Mouse (Mus musculus) forebrain, embryonic 13.5 days (tissue): ENCODE data around the gene Abl1. TPM values are rescaled to one million over a fixed set of nuclear protein-coding genes. Genes with fewer than 3 reads are reported as not detected.
A peak's percentile ranks its signal among the peaks of the same experiment; 100 is the strongest.

ENCODE experiments used
- ATAC-seq: fragments of 200-750 bp; cut with Nextera tagmentation; 2 replicates; pipeline ENCODE4 v1.8.0; 2017
- H3K27ac ChIP-seq: fragments of 300-500 bp; sonication (generic); 2 replicates; pipeline ENCODE4 v1.5.1; 2015; ENCODE audit warnings: inconsistent platforms, mild to moderate bottlenecking, moderate library complexity
- H3K27me3 ChIP-seq: fragments of 300-500 bp; sonication (generic); 2 replicates; pipeline ENCODE4 v1.6.1; 2015; ENCODE audit warnings: mild to moderate bottlenecking, inconsistent platforms
- H3K36me3 ChIP-seq: fragments of 300-500 bp; sonication (generic); 2 replicates; pipeline ENCODE4 v1.6.1; 2015; ENCODE audit warnings: mild to moderate bottlenecking, inconsistent platforms; ENCODE audit not compliant: poor library complexity, severe bottlenecking
- H3K4me1 ChIP-seq: fragments of 300-500 bp; sonication (generic); 2 replicates; pipeline ENCODE4 v1.6.1; 2015; ENCODE audit warnings: inconsistent platforms
- H3K4me2 ChIP-seq: fragments of 300-500 bp; sonication (generic); 2 replicates; pipeline ENCODE4 v1.6.1; 2015; ENCODE audit warnings: inconsistent platforms, mild to moderate bottlenecking, moderate library complexity
- H3K4me3 ChIP-seq: fragments of 300-500 bp; sonication (generic); 2 replicates; pipeline ENCODE4 v1.5.1; 2015; ENCODE audit warnings: mild to moderate bottlenecking, inconsistent platforms
- H3K9ac ChIP-seq: fragments of 300-500 bp; sonication (generic); 2 replicates; pipeline ENCODE4 v1.6.1; 2015; ENCODE audit warnings: mild to moderate bottlenecking, inconsistent platforms
- H3K9me3 ChIP-seq: fragments of 300-500 bp; sonication (generic); replicated peaks from 2 replicates; pipeline ENCODE4 v1.6.1; 2016; ENCODE audit warnings: inconsistent platforms
- WGBS: fragments of 180-500 bp; shearing (Covaris S2); methylation state at CpG from one replicate; pipeline ENCODE4 v1.1.7; 2015; 5-methylcytosine and 5-hydroxymethylcytosine counted together
- polyA plus RNA-seq: library from polyadenylated mRNA; unstranded; fragments of >200 nt; fragmentation: Nextera tagmentation; extraction: Ambion mirVana; gene quantifications from 2 replicates; pipeline ENCODE4 v1.2.1, GENCODE M21; 2015

Gene Abl1
- polyA plus RNA-seq, 1 experiment from 2014 or later, result 25.8 TPM

DNA sequence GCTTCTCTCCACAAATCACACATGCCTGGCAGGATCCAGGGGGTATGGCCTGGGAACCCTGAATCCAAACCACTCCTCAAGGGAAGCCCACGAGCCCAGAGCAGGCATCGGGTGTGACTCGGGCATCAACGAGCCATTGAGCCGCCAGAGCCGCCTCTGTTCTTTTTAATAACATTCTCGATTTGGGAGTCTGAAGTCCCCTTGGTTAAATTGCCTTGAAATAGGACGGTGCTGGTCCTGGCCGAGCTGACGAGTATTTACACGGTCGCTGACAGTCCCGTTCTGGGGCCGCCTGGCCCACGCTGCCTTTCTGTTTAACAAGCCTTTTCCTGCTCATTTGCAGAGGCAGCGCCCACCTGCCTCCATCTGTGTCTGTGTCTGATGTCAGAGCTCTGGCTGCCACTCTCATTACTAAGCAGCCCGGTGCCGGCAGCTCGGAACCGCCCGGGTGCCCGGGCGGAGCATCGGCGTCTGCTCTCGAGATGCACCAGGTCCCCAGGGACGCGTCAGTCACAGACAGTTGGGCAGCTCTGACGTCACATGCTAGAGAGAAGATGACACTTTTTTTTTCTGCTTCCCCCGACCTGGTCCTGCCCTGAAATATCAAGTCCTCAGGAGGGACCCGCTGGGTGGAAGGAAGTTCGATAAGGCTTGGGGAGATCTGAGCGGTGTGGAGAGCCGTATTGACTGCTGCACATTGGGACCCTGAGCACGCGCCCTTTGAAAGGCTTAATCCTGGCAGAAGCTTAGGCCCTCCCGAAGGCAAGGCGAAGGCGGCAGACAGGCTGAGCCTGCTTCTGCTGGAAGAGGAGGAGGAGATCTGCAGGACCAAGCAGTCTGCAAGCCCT is 134.6 kb downstream of the Abl1 start:
- 10% methylated on average over 39 of the region's 39 CpGs for WGBS
- peak; percentile 67 for ATAC-seq
- Histone ChIP-seq H3K9me3 (no peaks in the 10 kb centered on the region), H3K9ac (peak overlapping the region; percentile 6), H3K4me3 (peak overlapping the region; percentile 27), H3K4me1 (peaks cover 56% of the 10 kb centered on the region), H3K4me2 (peak overlapping the region; percentile 62), H3K27ac (peak overlapping the region; percentile 51), H3K36me3 (no peaks in the 10 kb centered on the region), H3K27me3 (peaks cover 30% of the 10 kb centered on the region)

DNA sequence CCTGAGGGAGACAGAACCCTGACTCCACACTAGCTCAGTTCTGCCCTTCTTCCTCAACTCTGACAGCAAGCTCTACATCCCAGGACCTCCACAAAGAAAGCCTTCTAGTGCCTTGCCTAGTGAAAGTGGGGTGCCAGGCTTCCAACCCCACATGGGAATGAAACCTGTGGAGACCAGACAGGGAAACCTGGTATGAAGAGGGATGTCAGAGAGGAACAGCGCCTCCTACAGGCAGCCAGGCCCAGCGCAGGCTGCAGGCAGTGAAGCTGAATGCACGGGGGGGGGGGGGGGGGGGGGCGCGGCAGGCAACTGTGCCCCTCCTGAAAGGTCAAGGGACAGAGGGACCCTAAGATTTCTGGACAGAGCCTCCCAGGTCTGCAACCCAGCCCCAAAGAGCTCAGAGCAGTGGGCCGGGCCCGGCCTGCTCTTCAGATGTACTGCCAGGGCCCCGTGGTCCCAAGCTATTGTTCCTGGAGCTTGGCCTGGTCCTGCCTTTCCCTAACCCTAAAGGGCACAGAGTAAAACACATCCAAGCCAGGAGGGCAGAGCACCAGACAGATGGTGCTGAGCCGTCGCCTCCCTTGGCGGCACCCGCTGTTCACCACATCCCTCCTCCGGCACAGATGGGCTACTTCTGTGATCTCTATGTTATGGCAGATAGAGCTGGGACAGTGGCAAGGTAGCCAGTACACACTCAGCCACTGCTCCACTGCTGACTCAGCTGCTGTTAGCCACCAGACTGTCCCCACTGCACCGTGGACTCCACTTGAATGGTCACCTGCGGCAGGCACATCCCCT is 136.0 kb downstream of the Abl1 start:
- H3K4me1 ChIP-seq, result peaks cover 70% of the 10 kb centered on the region
- ATAC-seq, result peak; percentile 23; the same call in 1 of the 2 replicates
- H3K27ac ChIP-seq, result peak overlapping the region; percentile 19; the same call in 1 of the 2 replicates
- peaks cover 33% of the 10 kb centered on the region for H3K27me3 ChIP-seq
- no peaks in the 10 kb centered on the region for H3K9me3 ChIP-seq
- no peak overlapping the region for H3K4me3 ChIP-seq
- no peaks in the 10 kb centered on the region for H3K36me3 ChIP-seq
- H3K9ac ChIP-seq, result no peak overlapping the region
- no peak overlapping the region for H3K4me2 ChIP-seq
- 67% methylated on average over 12 of the region's 15 CpGs for WGBS

GRCm38 (mm10) chr2:31825469-31825911 is 137.3 kb downstream of the Abl1 start:
- H3K4me2 ChIP-seq, result no peak overlapping the region
- H3K27ac ChIP-seq, result no peak overlapping the region
- no peaks in the 10 kb centered on the region for H3K9me3 ChIP-seq
- H3K27me3 ChIP-seq, result peaks cover 26% of the 10 kb centered on the region
- 86% methylated on average over 16 of the region's 16 CpGs for WGBS
- no peaks in the 10 kb centered on the region for H3K36me3 ChIP-seq
- no peak overlapping the region for H3K4me3 ChIP-seq
- ATAC-seq, result no peak
- H3K9ac ChIP-seq, result no peak overlapping the region
- H3K4me1 ChIP-seq, result peaks cover 70% of the 10 kb centered on the region

GRCm38 (mm10) chr2:31826094-31827085 is 138.2 kb downstream of the Abl1 start:
- H3K9me3 ChIP-seq, result no peaks in the 10 kb centered on the region
- H3K27me3 ChIP-seq, result peaks cover 20% of the 10 kb centered on the region
- H3K4me2 ChIP-seq, result no peak overlapping the region
- H3K36me3 ChIP-seq, result no peaks in the 10 kb centered on the region
- ATAC-seq, result no peak
- peaks cover 70% of the 10 kb centered on the region for H3K4me1 ChIP-seq
- no peak overlapping the region for H3K9ac ChIP-seq
- H3K27ac ChIP-seq, result no peak overlapping the region
- 87% methylated on average over 14 of the region's 14 CpGs for WGBS
- H3K4me3 ChIP-seq, result no peak overlapping the region

DNA sequence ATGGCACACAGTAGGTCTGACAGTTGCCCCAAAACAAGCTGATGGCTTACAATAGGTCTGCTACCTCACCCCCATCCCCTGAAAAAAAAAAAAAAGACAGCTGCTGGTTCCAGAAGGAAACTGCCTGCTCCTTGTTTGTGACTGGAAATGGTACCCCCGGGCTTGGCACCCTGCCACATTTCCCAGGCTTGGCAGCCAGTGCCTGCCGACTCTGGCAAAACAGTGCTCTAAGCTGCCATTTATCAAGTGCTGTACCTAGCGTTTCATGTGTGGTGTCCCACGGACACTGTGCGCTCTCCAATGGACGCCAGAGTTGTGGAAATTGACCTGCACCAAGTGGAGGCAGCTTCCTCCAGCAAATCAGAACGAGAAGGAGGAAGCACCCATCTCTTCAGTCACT is 139.7 kb downstream of the Abl1 start:
- H3K4me1 ChIP-seq, result peaks cover 61% of the 10 kb centered on the region
- peaks cover 21% of the 10 kb centered on the region for H3K27me3 ChIP-seq
- no peaks in the 10 kb centered on the region for H3K9me3 ChIP-seq
- H3K4me2 ChIP-seq, result peak overlapping the region; percentile 45
- H3K36me3 ChIP-seq, result no peaks in the 10 kb centered on the region
- WGBS, result 26% methylated on average over 7 of the region's 7 CpGs
- no peak overlapping the region; the same call in 1 of the 2 replicates for H3K4me3 ChIP-seq
- H3K27ac ChIP-seq, result peak overlapping the region; percentile 84
- H3K9ac ChIP-seq, result no peak overlapping the region
- ATAC-seq, result peak; percentile 77

DNA sequence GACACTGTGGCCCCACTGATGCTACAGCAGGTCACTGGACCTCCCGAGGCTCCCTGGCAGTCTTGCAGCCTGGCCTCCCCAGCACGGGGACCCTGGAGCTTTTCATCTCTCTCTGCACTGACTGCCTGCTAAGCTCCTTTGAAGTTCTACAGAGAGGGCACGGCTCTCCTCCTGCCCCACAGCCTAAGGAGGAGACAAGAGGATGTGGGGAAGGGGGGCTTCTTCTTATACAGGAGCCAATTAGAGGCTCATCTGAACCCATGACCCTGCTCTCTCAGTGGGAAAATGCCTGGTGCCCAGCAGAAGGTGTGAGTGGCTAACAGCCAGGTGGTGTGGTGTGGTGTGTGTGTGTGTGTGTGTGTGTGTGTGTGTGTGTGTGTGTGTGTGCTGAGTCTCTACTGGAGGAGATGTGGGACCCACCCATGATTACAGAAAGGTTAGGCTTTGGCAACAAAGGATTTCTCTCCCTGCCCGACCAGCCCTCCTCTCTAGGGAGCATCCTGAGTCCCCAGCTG is 140.2 kb downstream of the Abl1 start:
- H3K27ac ChIP-seq, result peak overlapping the region; percentile 84
- peak overlapping the region; percentile 45 for H3K4me2 ChIP-seq
- no peak overlapping the region; the same call in 1 of the 2 replicates for H3K4me3 ChIP-seq
- ATAC-seq, result peak; percentile 44
- H3K36me3 ChIP-seq, result no peaks in the 10 kb centered on the region
- peaks cover 17% of the 10 kb centered on the region for H3K27me3 ChIP-seq
- no peaks in the 10 kb centered on the region for H3K9me3 ChIP-seq
- peaks cover 56% of the 10 kb centered on the region for H3K4me1 ChIP-seq
- WGBS, result 4% methylated on average over 4 of the region's 4 CpGs
- no peak overlapping the region for H3K9ac ChIP-seq

DNA sequence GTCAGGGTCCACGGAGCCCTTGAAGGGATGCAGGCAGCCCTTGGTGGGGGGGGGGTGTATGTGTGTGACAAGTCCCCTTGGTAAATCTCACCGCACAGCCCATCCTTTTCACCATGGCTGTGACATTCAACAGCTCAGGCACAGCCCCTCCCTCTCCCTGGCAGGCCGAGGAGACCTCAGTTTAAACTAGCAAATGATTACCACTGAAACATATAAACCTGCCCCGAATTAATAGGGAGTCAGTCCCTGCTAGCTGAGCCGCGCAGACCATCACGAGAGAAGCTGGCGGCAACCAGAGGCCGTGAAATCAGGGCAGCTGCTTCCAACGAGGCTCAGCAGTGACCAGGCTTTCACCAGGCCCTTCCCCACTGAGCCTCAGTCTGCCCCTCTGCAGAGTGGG is 147.9 kb downstream of the Abl1 start:
- no peaks in the 10 kb centered on the region for H3K9me3 ChIP-seq
- H3K4me2 ChIP-seq, result no peak overlapping the region
- H3K9ac ChIP-seq, result no peak overlapping the region
- ATAC-seq, result no peak
- 66% methylated on average over 10 of the region's 10 CpGs for WGBS
- no peak overlapping the region for H3K27ac ChIP-seq
- 0 out of 2 replicates have a peak, but pooled peaks cover 5% of the 10 kb centered on the region for H3K4me1 ChIP-seq
- H3K27me3 ChIP-seq, result peaks cover 32% of the 10 kb centered on the region
- H3K36me3 ChIP-seq, result no peaks in the 10 kb centered on the region
- no peak overlapping the region for H3K4me3 ChIP-seq

DNA sequence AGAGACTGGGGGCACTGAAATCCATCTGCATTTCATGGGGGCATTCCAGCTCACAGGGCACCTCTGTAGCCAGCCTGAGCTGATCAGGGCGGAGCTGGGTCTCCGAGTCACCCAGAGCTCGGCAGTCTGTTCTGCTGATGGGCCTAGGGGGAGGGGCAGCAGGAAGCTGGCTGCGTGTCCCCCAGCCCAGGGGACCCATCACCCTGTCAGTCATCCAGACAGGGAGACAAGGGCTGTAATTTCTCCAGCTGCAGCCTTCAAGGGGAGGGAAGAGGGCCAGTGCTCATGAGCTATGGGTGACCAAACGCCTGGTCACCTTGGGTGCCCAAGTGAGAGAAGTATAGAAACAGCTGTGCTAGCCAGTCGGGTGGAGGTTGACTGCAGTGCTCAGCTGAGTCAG is 148.8 kb downstream of the Abl1 start:
- peaks cover 34% of the 10 kb centered on the region for H3K27me3 ChIP-seq
- 35% methylated on average over 6 of the region's 6 CpGs for WGBS
- ATAC-seq, result no peak

GRCm38 (mm10) chr2:31838868-31839267 is 150.7 kb downstream of the Abl1 start:
- no peaks in the 10 kb centered on the region for H3K36me3 ChIP-seq
- no peak overlapping the region for H3K4me3 ChIP-seq
- 0 out of 2 replicates have a peak, but pooled peaks cover 5% of the 10 kb centered on the region for H3K4me1 ChIP-seq
- WGBS, result 35% methylated on average over 1 of the region's 1 CpGs
- H3K9ac ChIP-seq, result no peak overlapping the region
- no peaks in the 10 kb centered on the region for H3K9me3 ChIP-seq
- ATAC-seq, result no peak
- H3K4me2 ChIP-seq, result no peak overlapping the region
- no peak overlapping the region for H3K27ac ChIP-seq
- H3K27me3 ChIP-seq, result peaks cover 41% of the 10 kb centered on the region

More for the DNA sequence above, 148.8 kb downstream of the Abl1 start:
- Histone ChIP-seq H3K4me3 (no peak overlapping the region), H3K9me3 (no peaks in the 10 kb centered on the region), H3K4me2 (no peak overlapping the region), H3K36me3 (no peaks in the 10 kb centered on the region), H3K9ac (no peak overlapping the region; the same call in 1 of the 2 replicates), H3K27ac (no peak overlapping the region), H3K4me1 (0 out of 2 replicates have a peak, but pooled peaks cover 5% of the 10 kb centered on the region)

DNA sequence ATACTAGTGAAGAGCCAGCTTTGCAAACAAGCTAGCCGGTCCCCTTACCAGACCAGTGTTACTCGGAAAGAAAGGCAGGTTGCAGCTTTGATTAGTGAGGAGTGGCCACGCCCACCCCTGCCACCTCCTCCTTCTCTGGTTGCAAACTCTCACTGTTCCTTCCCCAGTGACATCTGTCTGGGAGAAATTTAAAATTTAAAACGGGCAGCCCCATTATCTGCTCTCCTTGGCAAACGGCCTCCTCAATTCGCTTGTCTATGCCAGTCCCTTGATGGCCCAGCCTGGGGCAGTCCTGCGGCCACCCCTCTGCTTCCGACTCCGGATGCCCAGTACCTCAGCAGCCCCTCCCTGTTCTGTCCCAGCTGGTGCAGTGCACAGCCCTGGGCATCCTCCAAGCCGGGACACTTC is 156.6 kb downstream of the Abl1 start:
- Histone ChIP-seq H3K27ac (no peak overlapping the region), H3K4me3 (peak overlapping the region; percentile 53; the same call in 1 of the 2 replicates), H3K4me1 (peaks cover 31% of the 10 kb centered on the region), H3K27me3 (peaks cover 73% of the 10 kb centered on the region), H3K9ac (no peak overlapping the region), H3K36me3 (no peaks in the 10 kb centered on the region), H3K9me3 (no peaks in the 10 kb centered on the region), H3K4me2 (peak overlapping the region; percentile 92; the same call in 1 of the 2 replicates)
- 3% methylated on average over 10 of the region's 10 CpGs for WGBS
- peak; percentile 83 for ATAC-seq

DNA sequence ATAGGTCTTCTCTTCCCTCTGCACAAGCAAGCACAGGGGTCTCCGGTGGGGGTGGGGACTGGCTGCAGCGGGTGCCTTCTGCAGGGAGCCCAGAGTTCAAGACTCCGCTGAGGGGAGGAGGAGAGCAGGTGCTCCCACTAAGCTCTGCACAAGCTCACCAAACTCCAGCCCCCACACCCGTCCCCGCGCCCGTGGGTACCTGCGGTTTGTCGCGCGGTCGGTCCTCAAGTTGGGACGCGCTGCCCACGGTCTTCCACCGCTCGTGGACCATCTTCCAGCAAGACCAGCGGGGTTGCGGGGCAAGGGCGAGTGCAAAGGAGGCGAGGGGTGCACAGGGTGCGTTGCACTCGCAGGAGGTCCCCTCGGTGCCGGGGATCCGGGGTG is 157.3 kb downstream of the Abl1 start:
- Histone ChIP-seq H3K9ac (peak overlapping the region; percentile 58), H3K4me2 (peak overlapping the region; percentile 92), H3K4me3 (peak overlapping the region; percentile 53), H3K36me3 (no peaks in the 10 kb centered on the region), H3K27ac (no peak overlapping the region), H3K4me1 (peaks cover 31% of the 10 kb centered on the region), H3K27me3 (peaks cover 73% of the 10 kb centered on the region), H3K9me3 (no peaks in the 10 kb centered on the region)
- 2% methylated on average over 22 of the region's 26 CpGs for WGBS
- 0 out of 2 replicates have a peak, but pooled peaks have one; percentile 20 for ATAC-seq
